Mouse (Mus musculus): Measurements from ENCODE around the gene Pold4. TPM values are rescaled to one million over a fixed set of nuclear protein-coding genes. Genes with fewer than 3 reads are reported as not detected.

Pold4 gene
- 30.2 and 35.5 TPM in 2 replicates for polyA plus RNA-seq (2015; fragmentation: Nextera tagmentation; extraction: Ambion mirVana)

DNA sequence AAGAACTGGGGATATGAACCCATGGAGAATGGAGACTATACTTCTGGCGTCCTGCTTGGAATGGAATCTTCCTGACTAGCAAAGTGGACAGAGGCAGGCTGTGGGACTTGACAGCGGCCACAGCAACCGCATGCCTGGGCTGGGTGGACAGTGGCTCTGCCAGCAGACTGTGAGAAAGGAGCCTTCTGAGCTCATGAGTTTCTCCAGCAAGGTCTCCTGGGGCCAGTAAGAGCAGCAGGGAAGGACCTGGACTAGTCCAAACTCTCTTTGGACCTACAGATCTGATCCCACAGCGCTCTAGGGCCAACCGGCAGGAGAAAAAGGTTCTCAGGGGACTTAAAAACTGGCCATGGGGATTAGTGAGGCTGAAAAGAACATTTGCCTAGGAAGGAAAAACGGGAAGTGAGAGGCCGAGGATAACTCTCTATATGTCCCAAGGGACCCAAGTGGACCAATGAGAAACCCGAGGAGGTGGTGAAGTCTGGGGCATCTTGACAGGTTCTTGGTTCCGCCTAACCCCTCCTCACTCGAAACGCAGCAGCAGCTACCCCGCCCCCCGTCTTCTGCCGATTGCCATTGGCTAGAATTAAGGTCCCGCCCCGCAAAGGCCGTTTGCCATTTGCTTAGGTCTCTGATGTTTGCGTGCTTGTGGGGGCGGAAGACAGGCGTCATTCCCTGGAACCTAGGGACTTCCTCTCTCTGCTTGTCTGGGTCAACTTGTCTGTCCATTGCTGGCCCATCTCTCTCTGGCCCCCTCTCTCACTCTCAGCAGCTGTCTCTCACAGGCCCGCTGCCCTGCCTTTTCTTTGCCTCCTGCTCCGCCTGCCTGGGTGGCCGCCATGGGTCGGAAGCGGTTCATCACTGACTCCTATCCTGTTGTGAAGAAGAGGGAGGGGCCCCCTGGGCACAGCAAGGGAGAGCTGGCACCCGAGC, at the start of gene Pold4:
Gene Pold4 (plus strand): TSS at position 647 of the 933 bp plus-strand sequence.

DNA sequence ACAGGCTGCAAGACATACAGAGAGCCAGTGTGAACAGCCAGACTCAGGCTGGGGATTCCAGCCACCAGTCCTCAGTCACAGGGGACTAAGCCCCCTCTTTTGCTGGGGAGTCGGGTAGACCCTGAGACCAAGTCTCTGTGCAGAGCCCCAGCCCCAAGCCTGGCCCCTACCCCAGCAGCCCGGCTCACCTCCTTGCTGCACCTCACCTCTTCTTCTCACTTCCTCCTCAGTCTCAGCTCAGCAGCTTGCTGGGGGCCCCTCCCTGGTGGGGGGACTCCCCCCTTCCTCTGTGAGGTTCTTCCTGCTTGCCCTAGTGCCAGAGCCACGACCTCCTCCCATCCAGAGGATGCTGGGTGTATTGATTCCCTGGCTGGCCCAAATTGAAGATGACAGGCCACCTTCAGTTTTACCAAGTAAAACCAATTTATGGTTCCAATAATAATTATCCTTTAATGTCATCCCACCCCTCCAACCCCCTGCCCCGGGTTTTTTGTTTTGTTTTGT, 40.8 kb upstream of the Pold4 start, which contains the start of gene Tbc1d10c:
Gene Tbc1d10c (minus strand): TSS at position 454 of the 504 bp plus-strand sequence.

DNA sequence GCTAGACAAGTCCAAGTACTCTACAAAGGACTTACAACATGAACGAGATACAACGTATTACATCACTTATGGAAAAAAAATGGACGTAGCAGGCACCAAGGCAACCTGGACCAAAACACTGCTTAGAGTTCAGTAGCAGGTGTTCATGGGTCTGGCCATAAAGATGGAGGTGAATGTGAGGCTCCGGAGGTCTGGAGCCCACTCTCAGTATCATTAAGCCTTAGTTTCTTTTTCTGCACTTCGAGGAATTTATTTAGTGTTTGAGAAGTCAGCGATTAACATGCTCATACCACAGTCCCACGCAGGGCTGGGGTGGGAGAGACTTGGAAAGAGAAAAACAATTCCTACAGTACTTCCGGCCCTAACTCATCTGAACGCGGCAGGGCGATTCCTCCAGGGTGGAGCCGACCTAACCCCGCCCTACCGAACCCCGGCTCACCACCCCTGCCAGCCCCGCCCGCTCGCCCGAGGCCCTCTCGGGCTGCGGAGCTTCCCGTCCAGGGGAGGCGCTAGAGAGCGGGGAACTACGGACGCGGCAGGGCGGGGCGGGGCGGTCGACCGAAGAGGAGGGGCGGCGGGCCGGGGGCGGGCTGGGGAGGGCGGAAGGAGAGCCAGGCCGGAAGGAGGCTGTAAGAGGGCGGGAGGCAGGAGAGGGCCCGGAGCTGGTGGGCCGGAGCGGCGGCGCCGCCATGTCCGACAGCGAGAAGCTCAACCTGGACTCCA, 40.0 kb upstream of the Pold4 start, which contains the start of gene Ppp1ca:
Gene Ppp1ca (plus strand): TSS at position 538 of the 723 bp plus-strand sequence.

DNA sequence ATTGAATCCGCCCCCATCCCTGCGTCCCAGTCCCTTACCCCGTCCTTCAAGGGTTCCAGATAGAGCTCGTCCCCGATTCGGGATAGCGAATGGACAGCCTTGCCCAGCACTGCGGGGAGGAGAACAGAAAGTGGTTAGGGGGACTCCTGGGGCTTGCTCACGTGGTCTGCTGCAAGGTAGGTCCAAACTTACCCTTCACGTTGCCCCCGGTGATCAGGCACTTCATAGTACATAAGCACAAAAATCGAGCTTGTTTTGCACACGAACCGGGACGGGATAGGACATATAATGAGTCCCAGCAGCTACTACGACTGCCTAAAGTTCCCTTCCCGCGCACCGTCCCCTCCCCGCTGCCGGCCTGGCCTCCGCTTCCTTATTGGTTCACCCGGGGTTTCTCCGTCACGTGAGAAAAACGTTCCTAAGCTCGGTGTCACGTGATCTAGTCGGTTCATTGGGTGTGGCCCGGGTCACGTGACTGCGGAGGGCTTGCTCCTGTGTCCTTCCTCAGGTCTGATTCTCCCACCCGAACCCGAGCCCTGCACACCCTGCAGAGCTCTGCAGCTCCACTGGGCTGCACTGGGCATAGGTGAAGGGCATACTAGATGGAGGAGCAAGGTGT, 30.3 kb upstream of the Pold4 start, which contains the start of gene Rad9a:
Gene Rad9a (minus strand): TSS at position 372 of the 619 bp plus-strand sequence.

DNA sequence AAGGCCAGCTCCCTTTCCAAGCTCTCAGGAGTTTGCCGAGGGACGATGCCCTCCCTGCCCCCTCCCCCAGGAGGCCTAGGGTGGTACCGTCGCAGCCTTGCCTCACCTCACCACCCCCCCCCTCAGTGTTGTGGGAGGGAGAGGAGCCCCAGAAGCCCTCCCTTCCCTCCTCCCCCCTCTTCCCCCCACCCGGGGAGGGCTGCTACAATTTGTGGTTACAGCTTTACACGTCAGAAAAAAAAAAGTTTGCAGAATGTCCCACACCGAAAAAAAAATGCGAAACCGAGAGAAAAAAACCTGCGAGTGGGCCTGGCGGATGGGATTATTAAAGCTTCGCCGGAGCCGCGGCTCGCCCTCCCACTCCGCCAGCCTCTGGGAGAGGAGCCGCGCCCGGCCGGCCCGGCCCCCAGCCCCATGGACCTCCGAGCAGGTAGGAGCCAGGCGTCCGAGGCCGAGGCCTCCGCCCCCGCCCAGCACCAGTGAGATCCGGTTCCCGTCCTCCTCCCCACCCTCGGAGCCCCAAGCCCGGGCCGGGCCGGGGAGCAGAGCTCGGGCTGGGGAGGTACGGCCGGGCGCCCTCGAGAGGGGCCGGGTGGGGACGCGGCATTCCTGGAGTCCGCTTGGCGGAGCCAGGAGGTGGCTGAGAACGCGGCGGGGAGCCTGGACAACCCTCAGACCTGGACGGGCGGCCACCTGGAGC, 17.5 kb upstream of the Pold4 start, which contains the start of the genes Clcf1 and AC109138.7:
Gene Clcf1 (plus strand): TSS at position 168 of the 700 bp plus-strand sequence.
Gene AC109138.7 (plus strand): TSS at position 287 of the 700 bp plus-strand sequence.

DNA sequence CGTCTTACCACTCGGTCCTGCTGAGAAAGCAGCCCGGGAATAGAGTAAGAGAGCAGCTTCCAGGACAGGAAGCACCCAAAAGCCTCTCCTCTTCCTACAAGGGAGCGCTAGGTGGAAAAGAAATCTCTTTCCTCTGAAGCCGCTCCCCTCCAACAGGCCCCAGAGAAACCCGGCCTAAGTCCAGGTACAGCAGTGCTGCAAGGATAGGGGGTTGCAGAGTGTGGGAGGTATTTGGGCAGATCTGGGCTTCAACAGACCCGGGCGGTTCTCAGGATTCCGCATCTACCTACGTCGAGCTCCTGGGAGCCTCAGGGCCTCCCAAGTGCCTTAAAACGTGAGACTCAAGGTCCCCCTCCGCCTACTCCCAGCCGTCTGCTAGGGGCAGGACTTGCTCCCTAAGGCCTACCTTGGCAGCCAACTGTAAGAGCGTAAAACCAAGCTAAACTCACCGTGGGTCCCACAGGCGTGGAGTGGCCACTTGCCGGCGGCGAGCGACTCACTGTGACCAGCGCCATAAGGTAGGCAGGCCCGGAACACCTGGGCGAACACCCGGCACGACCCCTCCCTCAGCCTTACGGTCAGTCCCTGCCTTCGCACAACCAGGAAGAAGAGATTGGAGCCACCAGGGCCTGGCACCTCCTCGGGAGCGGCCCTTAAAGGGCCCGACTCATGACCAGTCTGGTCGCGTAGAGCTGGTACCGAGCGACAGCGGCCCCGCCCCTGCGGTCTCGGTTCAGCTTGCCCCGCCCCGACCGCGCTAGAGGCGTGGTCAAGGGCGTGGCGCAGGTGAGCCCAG, 37.1 kb downstream of the Pold4 start, which contains the start of gene Ssh3:
Gene Ssh3 (minus strand): TSS at position 615 of the 796 bp plus-strand sequence.

DNA sequence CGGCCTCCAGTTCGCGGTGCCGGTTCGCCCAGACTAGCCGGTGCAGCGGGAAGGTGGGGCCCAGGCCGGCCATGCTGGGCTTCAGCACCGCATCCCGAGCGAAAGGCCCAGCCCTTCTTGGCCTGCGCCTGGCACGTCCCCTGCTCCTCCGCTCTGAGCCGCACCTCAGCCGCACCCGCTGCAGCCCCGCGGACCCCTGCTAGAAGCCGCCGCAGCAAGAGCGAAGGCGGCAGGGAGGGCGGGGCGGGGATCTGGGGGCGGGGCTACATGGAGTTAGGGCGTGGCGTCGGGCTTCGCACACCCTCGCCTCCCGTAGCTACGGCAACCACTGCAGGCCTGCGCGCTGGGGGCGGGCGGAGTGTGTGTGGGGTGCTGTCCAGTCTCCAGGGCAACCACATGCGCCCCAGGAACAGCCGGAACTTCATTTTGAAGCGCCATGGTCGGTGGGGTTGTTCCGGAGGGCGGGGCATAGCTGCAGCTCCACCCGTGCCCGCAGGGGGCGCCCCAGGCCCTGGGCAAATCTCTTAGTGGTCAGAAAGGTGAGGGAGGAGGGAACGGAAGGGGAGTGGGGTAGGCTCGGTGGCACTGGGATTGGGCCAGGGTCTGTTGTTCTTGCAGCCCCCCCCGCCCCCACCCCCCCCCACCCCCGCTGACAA, 51.3 kb downstream of the Pold4 start, which contains the start of gene Ankrd13d:
Gene Ankrd13d (minus strand): TSS at position 240 of the 656 bp plus-strand sequence.

Other genes with a start within 250 kb of the Pold4 start
- gene Acy3, start 245.3 kb upstream of the Pold4 start, polyA plus RNA-seq (2015; fragmentation: Nextera tagmentation; extraction: Ambion mirVana) = 7.9 and 9.8 TPM in 2 replicates
- gene Tbx10, start 239.1 kb upstream of the Pold4 start, polyA plus RNA-seq (2015; fragmentation: Nextera tagmentation; extraction: Ambion mirVana) = 0.06 TPM in 1 of 2 replicates, not detected in the other
- 20.8 and 22.9 TPM in 2 replicates for gene Nudt8, start 231.3 kb upstream of the Pold4 start, polyA plus RNA-seq (2015; fragmentation: Nextera tagmentation; extraction: Ambion mirVana)
- gene Gm49405, start 231.3 kb upstream of the Pold4 start, polyA plus RNA-seq (2015; fragmentation: Nextera tagmentation; extraction: Ambion mirVana) = 0.71 and 0.87 TPM in 2 replicates
- gene Doc2g, start 228.6 kb upstream of the Pold4 start, polyA plus RNA-seq (2015; fragmentation: Nextera tagmentation; extraction: Ambion mirVana) = 1.3 and 1.6 TPM in 2 replicates
- 162 and 170 TPM in 2 replicates for gene Ndufv1, start 219.1 kb upstream of the Pold4 start, polyA plus RNA-seq (2015; fragmentation: Nextera tagmentation; extraction: Ambion mirVana)
- gene Gstp1, start 193.9 kb upstream of the Pold4 start, polyA plus RNA-seq (2015; fragmentation: Nextera tagmentation; extraction: Ambion mirVana) = 309 and 335 TPM in 2 replicates
- 7.4 and 12.0 TPM in 2 replicates for gene Gstp2, start 185.9 kb upstream of the Pold4 start, polyA plus RNA-seq (2015; fragmentation: Nextera tagmentation; extraction: Ambion mirVana)
- 30.1 and 31.1 TPM in 2 replicates for gene Gstp3, start 172.3 kb upstream of the Pold4 start, polyA plus RNA-seq (2015; fragmentation: Nextera tagmentation; extraction: Ambion mirVana)
- gene Cabp2, start 150.3 kb upstream of the Pold4 start, polyA plus RNA-seq (2015; fragmentation: Nextera tagmentation; extraction: Ambion mirVana) = 0.19 TPM in 1 of 2 replicates, not detected in the other
- gene Cdk2ap2, start 134.7 kb upstream of the Pold4 start, polyA plus RNA-seq (2015; fragmentation: Nextera tagmentation; extraction: Ambion mirVana) = 172 and 193 TPM in 2 replicates
- 16.6 and 22.5 TPM in 2 replicates for gene Pitpnm1, start 131.9 kb upstream of the Pold4 start, polyA plus RNA-seq (2015; fragmentation: Nextera tagmentation; extraction: Ambion mirVana)
- gene Aip, start 106.0 kb upstream of the Pold4 start, polyA plus RNA-seq (2015; fragmentation: Nextera tagmentation; extraction: Ambion mirVana) = 46.8 and 51.7 TPM in 2 replicates
- not detected in 2 replicates for gene Gpr152, start 92.1 kb upstream of the Pold4 start, polyA plus RNA-seq (2015; fragmentation: Nextera tagmentation; extraction: Ambion mirVana)
- 0.34 and 0.51 TPM in 2 replicates for gene Cabp4, start 87.9 kb upstream of the Pold4 start, polyA plus RNA-seq (2015; fragmentation: Nextera tagmentation; extraction: Ambion mirVana)
- 83.9 and 109 TPM in 2 replicates for gene Coro1b, start 83.3 kb upstream of the Pold4 start, polyA plus RNA-seq (2015; fragmentation: Nextera tagmentation; extraction: Ambion mirVana)
- 54.1 and 74.8 TPM in 2 replicates for gene Ptprcap, start 78.3 kb upstream of the Pold4 start, polyA plus RNA-seq (2015; fragmentation: Nextera tagmentation; extraction: Ambion mirVana)
- gene Rps6kb2, start 68.5 kb upstream of the Pold4 start, polyA plus RNA-seq (2015; fragmentation: Nextera tagmentation; extraction: Ambion mirVana) = 30.1 and 37.0 TPM in 2 replicates
- gene Carns1, start 56.4 kb upstream of the Pold4 start, polyA plus RNA-seq (2015; fragmentation: Nextera tagmentation; extraction: Ambion mirVana) = 2.5 and 3.6 TPM in 2 replicates
- 26.1 and 34.7 TPM in 2 replicates for gene Tbc1d10c, start 40.6 kb upstream of the Pold4 start, polyA plus RNA-seq (2015; fragmentation: Nextera tagmentation; extraction: Ambion mirVana)
- 442 and 443 TPM in 2 replicates for gene Ppp1ca, start 39.8 kb upstream of the Pold4 start, polyA plus RNA-seq (2015; fragmentation: Nextera tagmentation; extraction: Ambion mirVana)
- gene Rad9a, start 30.2 kb upstream of the Pold4 start, polyA plus RNA-seq (2015; fragmentation: Nextera tagmentation; extraction: Ambion mirVana) = 17.5 and 19.7 TPM in 2 replicates
- gene Clcf1, start 17.7 kb upstream of the Pold4 start, polyA plus RNA-seq (2015; fragmentation: Nextera tagmentation; extraction: Ambion mirVana) = 3.2 and 4.0 TPM in 2 replicates
- gene AC109138.7, start 17.5 kb upstream of the Pold4 start, polyA plus RNA-seq (2015; fragmentation: Nextera tagmentation; extraction: Ambion mirVana) = not detected in 2 replicates
- gene Ssh3, start 37.3 kb downstream of the Pold4 start, polyA plus RNA-seq (2015; fragmentation: Nextera tagmentation; extraction: Ambion mirVana) = 4.7 and 6.3 TPM in 2 replicates
- 1.7 and 2.7 TPM in 2 replicates for gene Ankrd13d, start 51.2 kb downstream of the Pold4 start, polyA plus RNA-seq (2015; fragmentation: Nextera tagmentation; extraction: Ambion mirVana)
- gene Grk2, start 74.3 kb downstream of the Pold4 start, polyA plus RNA-seq (2015; fragmentation: Nextera tagmentation; extraction: Ambion mirVana) = 23.0 and 33.3 TPM in 2 replicates
- 19.6 and 20.3 TPM in 2 replicates for gene Kdm2a, start 166.4 kb downstream of the Pold4 start, polyA plus RNA-seq (2015; fragmentation: Nextera tagmentation; extraction: Ambion mirVana)
- 9.0 and 13.6 TPM in 2 replicates for gene Rhod, start 207.5 kb downstream of the Pold4 start, polyA plus RNA-seq (2015; fragmentation: Nextera tagmentation; extraction: Ambion mirVana)
- 0.05 TPM in 1 of 2 replicates, not detected in the other for gene Syt12, start 245.5 kb downstream of the Pold4 start, polyA plus RNA-seq (2015; fragmentation: Nextera tagmentation; extraction: Ambion mirVana)